Mouse (Mus musculus) midbrain, postnatal 0 days (tissue): ENCODE measurements around the gene Ezr. TPM values are rescaled to one million over a fixed set of nuclear protein-coding genes. Genes with fewer than 3 reads are reported as not detected.

Experiments used
- ATAC-seq: fragments of 200-750 bp; cut with Nextera tagmentation; 2 replicates; pipeline ENCODE4 v1.8.0; 2017; ENCODE audit warnings: moderate number of reproducible peaks, mild to moderate bottlenecking, moderate TSS enrichment, moderate library complexity; ENCODE audit not compliant: low FRiP score
- DNase-seq: peaks from one replicate; pipeline ENCODE4 v3.0.0-alpha.2; 2015; ENCODE audit warnings: low spot score
- H3K27ac ChIP-seq: fragments of 300-500 bp; sonication (generic); 2 replicates; pipeline ENCODE4 v1.5.1; 2014; ENCODE audit warnings: low read depth, mild to moderate bottlenecking, low read length, mixed read lengths
- H3K27me3 ChIP-seq: fragments of 300-500 bp; sonication (generic); 2 replicates; pipeline ENCODE4 v1.6.1; 2014; ENCODE audit warnings: low read length, control low read depth, mixed read lengths; ENCODE audit not compliant: insufficient read depth
- H3K36me3 ChIP-seq: fragments of 300-500 bp; sonication (generic); 2 replicates; pipeline ENCODE4 v1.6.1; 2014; ENCODE audit warnings: low read length, control low read depth, mixed read lengths; ENCODE audit not compliant: insufficient read depth
- H3K4me1 ChIP-seq: fragments of 300-500 bp; sonication (generic); 2 replicates; pipeline ENCODE4 v1.6.1; 2014; ENCODE audit warnings: mild to moderate bottlenecking, control low read depth, antibody characterized with exemption, low read length, mixed read lengths; ENCODE audit not compliant: insufficient read depth
- H3K4me2 ChIP-seq: fragments of 300-500 bp; sonication (generic); 2 replicates; pipeline ENCODE4 v1.6.1; 2014; ENCODE audit warnings: low read depth, mild to moderate bottlenecking, low read length, mixed read lengths; ENCODE audit not compliant: poor library complexity, severe bottlenecking
- H3K4me3 ChIP-seq: fragments of 300-500 bp; sonication (generic); 2 replicates; pipeline ENCODE4 v1.5.1; 2014; ENCODE audit warnings: low read depth, mild to moderate bottlenecking, low read length, moderate library complexity
- H3K9ac ChIP-seq: fragments of 300-500 bp; sonication (generic); replicated peaks from 2 replicates; pipeline ENCODE4 v1.6.1; 2014; ENCODE audit warnings: mild to moderate bottlenecking, low read length, moderate library complexity, mixed read lengths; ENCODE audit not compliant: poor library complexity, severe bottlenecking
- H3K9me3 ChIP-seq: fragments of 300-500 bp; sonication (generic); 2 replicates; pipeline ENCODE4 v1.6.1; 2016; ENCODE audit warnings: low read length, control low read depth
- CTCF ChIP-seq: IDR thresholded peaks from 2 replicates; pipeline ENCODE4 v1.5.1; 2016; ENCODE audit warnings: antibody characterized with exemption, mild to moderate bottlenecking
- WGBS: fragments of 180-500 bp; shearing (Covaris S2); extraction: QIAGEN DNeasy Blood & Tissue Kit; methylation state at CpG from one replicate; pipeline ENCODE4 v1.1.7; 2014; 5-methylcytosine and 5-hydroxymethylcytosine counted together
- polyA plus RNA-seq: library from polyadenylated mRNA; unstranded; fragments of >200 nt; fragmentation: Nextera tagmentation; extraction: Ambion mirVana; gene quantifications from 2 replicates; pipeline ENCODE4 v1.2.1, GENCODE M21; 2015
- total RNA-seq: library from RNA; depleted of rRNA; stranded (reverse); fragments of >200 nt; gene quantifications from 2 replicates; pipeline ENCODE4 v1.2.3, GENCODE M21; 2014

Gene Ezr
- total and polyA plus RNA-seq, 2 experiments from 2014 or later = 28.5 to 33.8 TPM

GRCm38 (mm10) chr17:6779632-6780031, 3.0 kb downstream of the Ezr start:
- peaks cover 6% of the 10 kb centered on the region; the same call in 1 of the 2 replicates for H3K4me1 ChIP-seq
- H3K9me3 ChIP-seq = no peaks in the 10 kb centered on the region
- no peaks in the 10 kb centered on the region for H3K36me3 ChIP-seq
- 32% methylated on average over 7 of the region's 7 CpGs for WGBS
- no peak overlapping the region for H3K9ac ChIP-seq
- no peak for DNase-seq
- TF ChIP-seq CTCF = no peak
- peak overlapping the region; percentile 49; the same call in 1 of the 2 replicates for H3K4me2 ChIP-seq
- no peak for ATAC-seq
- H3K27me3 ChIP-seq = peaks cover 9% of the 10 kb centered on the region; the same call in 1 of the 2 replicates
- no peak overlapping the region for H3K27ac ChIP-seq
- no peak overlapping the region for H3K4me3 ChIP-seq

DNA sequence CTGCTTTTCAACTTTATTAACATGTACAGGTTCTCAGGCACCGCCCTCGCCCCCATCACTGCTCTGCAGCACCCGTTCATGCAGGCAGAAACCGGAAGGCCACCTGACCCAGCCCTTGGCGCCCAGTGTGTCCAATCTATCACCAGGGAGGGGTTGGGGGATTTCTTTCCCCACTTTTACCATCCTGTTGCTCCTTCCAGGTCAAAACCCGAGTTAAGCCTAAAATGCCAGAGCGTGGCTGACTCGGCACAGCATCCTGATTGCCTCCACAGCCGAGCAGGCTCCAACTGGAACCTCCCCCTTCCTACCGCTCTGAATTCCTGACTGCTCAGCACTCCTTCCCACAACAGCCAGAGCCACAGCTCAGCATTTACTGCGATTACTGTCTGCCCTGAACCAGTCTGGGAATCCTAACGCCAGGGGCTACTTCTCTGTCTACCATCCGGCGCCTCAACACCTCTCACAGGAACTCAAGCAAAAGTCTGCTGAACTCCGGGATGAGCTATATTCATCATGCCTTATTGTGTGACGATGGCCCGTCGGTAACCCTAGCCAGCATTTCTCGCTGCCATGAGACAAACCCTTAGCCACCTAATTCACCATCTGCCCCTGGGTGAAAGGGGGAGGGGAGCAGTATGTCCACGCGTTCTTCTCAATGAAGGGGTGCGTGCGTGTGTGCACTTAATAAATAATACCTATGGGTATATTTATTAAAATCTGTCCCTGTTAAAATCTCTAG, 3.6 kb downstream of the Ezr start:
- 5% methylated on average over 23 of the region's 23 CpGs for WGBS
- DNase-seq (peak; percentile 46), ATAC-seq (no peak)
- H3K4me1 ChIP-seq = peaks cover 6% of the 10 kb centered on the region; the same call in 1 of the 2 replicates
- no peak overlapping the region for H3K9ac ChIP-seq
- peak overlapping the region; percentile 49 for H3K4me2 ChIP-seq
- H3K27ac ChIP-seq = no peak overlapping the region
- TF ChIP-seq CTCF = no peak
- H3K36me3 ChIP-seq = no peaks in the 10 kb centered on the region
- peaks cover 9% of the 10 kb centered on the region; the same call in 1 of the 2 replicates for H3K27me3 ChIP-seq
- H3K4me3 ChIP-seq = peak overlapping the region; percentile 17
- no peaks in the 10 kb centered on the region for H3K9me3 ChIP-seq

DNA sequence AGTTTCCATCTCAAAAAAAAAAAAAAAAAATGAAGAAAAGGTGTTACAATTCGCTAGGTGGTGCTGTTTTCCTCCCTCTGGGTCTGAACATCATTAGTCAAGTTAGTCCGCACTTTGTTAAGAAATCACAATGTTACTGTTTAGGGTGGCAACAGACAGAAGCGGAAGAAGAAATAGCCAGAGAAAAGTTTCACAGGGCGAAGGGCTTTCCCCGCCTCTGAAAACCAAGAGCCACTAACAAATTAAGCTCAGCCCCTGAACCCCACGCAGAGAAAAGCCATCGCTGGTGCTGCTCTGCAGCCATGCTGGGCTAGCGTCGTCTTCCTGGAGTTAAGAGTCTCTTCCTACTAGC, 4.3 kb downstream of the Ezr start:
- H3K27ac ChIP-seq = no peak overlapping the region
- under 1% methylated on average over 9 of the region's 9 CpGs for WGBS
- DNase-seq = peak; percentile 71

DNA sequence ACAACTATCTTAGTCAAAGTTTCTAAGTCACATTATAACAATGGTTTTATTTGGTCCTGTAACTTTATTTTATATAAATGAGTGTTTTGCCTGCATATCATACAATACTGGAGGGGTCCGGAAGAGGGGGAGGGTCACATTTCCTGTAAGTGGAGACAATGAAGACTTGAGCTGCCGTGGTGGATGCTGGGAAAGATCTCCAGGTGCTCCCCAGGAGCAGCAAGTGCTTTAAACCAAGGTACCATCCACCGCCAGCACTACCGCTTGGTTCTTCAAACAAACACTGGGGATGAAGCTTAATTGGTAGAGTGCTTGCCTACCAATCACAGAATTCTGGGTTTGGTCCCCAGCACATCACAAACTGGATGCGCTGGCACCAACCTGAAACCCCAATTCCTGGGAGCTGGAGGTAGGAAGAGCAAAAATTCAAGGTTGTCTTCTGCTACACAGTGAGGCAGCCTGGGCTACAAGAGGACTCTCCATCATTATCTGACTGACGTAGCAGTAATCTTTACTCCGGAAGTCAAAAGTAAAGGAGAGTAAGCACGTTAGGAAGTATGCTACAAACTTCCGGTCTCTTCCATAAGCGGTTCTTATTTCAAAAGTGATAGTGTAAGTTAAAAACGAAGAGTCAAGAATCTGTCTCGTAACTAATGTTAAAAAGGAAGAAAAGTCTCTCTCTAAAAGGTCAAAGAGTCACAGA, 4.8 kb downstream of the Ezr start:
- ATAC-seq (no peak), DNase-seq (no peak)
- 71% methylated on average over 12 of the region's 12 CpGs for WGBS
- H3K9me3 ChIP-seq = no peaks in the 10 kb centered on the region
- no peak for TF ChIP-seq CTCF
- H3K9ac ChIP-seq = no peak overlapping the region
- H3K27me3 ChIP-seq = peaks cover 9% of the 10 kb centered on the region; the same call in 1 of the 2 replicates
- no peak overlapping the region for H3K27ac ChIP-seq
- H3K36me3 ChIP-seq = no peaks in the 10 kb centered on the region
- H3K4me1 ChIP-seq = peaks cover 3% of the 10 kb centered on the region; the same call in 1 of the 2 replicates
- no peak overlapping the region for H3K4me3 ChIP-seq
- H3K4me2 ChIP-seq = no peak overlapping the region

More for the DNA sequence above, 4.3 kb downstream of the Ezr start:
- Histone ChIP-seq H3K36me3 (no peaks in the 10 kb centered on the region), H3K9me3 (no peaks in the 10 kb centered on the region), H3K27me3 (peaks cover 9% of the 10 kb centered on the region; the same call in 1 of the 2 replicates), H3K4me3 (peak overlapping the region; percentile 17), H3K4me1 (peaks cover 5% of the 10 kb centered on the region; the same call in 1 of the 2 replicates), H3K4me2 (peak overlapping the region; percentile 49), H3K9ac (no peak overlapping the region)
- peak; percentile 77 for TF ChIP-seq CTCF
- ATAC-seq = no peak

- H3K27me3 ChIP-seq = peaks cover 4% of the 10 kb centered on the region; the same call in 1 of the 2 replicates
- H3K4me3 ChIP-seq = no peak overlapping the region
- H3K36me3 ChIP-seq = no peaks in the 10 kb centered on the region
- DNase-seq = no peak
- no peak for ATAC-seq
- H3K27ac ChIP-seq = no peak overlapping the region
- no peaks in the 10 kb centered on the region for H3K9me3 ChIP-seq
- no peak overlapping the region for H3K4me2 ChIP-seq
- H3K9ac ChIP-seq = no peak overlapping the region
- 0 out of 2 replicates have a peak, but pooled peaks cover 3% of the 10 kb centered on the region for H3K4me1 ChIP-seq
- WGBS = 78% methylated on average over 6 of the region's 6 CpGs
- no peak for TF ChIP-seq CTCF
Observed at GRCm38 (mm10) chr17:6777061-6777460, 5.5 kb downstream of the Ezr start.

DNA sequence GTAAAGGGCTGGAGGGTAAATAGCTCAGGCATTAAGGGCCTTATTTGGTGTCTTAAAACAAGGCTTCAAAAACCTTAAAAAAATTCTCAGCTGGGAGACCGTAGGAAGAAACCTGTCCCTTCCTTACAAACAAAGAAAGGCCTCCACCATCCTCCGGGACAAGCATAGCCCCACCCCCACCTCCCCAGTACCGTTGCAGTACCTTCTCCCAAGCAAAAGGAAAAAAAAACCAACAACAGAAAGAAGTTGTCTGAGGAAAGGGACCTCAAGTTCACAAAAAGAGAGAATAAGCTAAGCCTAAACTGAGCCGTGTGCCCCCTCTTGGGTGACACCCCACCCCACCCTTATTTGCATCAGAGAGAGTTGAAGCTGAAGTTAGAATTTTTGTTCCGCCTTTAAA, 6.0 kb downstream of the Ezr start:
- TF ChIP-seq CTCF = no peak
- no peak overlapping the region for H3K27ac ChIP-seq
- 38% methylated on average over 5 of the region's 5 CpGs for WGBS
- H3K27me3 ChIP-seq = no peaks in the 10 kb centered on the region; the same call in 1 of the 2 replicates
- ATAC-seq (no peak), DNase-seq (no peak)
- H3K9ac ChIP-seq = no peak overlapping the region
- H3K4me3 ChIP-seq = no peak overlapping the region
- no peak overlapping the region for H3K4me2 ChIP-seq
- H3K36me3 ChIP-seq = no peaks in the 10 kb centered on the region
- 0 out of 2 replicates have a peak, but pooled peaks cover 3% of the 10 kb centered on the region for H3K4me1 ChIP-seq
- no peaks in the 10 kb centered on the region for H3K9me3 ChIP-seq
